Mouse (Mus musculus) adipocyte (in vitro differentiated cells): Measurements from ENCODE around the gene Thegl.
A peak's percentile ranks its signal among the peaks of the same experiment; 100 is the strongest.
"Not testable (repeated sequence)": the region's sequence is repeated elsewhere in the genome, so short reads cannot be mapped to it uniquely, and the experiment has no call there.

Source experiments
- DNase-seq: peaks from one replicate; pipeline ENCODE4 v3.0.0-alpha.2; 2016; ENCODE audit warnings: low spot score

Gene Thegl

DNA sequence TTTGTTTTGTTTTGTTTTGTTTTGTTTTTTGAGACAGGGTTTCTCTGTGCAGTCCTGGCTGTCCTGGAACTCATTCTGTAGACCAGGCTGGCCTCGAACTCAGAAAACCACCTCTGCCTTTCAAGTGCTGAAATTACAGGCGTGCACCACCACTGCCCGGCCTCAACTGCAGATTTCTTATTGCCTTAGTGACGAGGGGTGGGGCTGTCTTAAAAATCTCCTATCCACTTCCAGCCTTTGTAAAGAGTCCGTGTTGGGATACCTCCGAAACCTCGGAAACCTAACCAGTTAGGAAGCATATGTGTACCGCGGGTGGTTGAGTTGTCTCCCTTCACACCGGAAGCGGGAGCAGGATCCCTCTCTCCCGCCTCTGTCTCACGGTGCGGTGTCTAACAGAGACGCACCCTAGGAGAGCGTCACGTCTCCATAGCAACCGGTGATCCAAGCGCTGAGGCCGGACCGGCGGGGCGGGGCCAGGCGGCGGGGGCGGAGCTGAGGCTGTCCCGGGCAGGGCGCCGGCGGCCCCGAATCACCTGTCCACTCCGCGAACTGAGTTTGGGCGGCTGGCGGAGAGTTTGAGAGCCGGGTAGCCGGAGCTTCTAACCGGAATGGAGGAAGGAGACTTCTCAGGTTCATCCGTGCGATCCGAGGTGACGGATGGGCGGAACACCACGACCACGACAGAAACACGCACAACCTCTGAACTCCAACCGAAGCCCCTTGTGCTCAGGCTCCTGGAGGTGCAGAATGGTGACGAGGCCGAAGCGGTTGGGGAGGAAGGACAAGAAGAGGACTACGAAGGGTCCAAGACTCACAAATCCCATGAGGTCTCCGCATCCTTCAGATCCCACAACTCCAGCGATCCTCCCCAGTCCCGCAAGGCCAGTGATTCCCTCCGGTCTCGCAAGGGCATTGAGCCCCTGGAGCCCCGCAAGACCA is at the start of gene Thegl:
Gene Thegl (plus strand): TSS at position 480 of the 939 bp plus-strand sequence.
- no peak for DNase-seq

DNA sequence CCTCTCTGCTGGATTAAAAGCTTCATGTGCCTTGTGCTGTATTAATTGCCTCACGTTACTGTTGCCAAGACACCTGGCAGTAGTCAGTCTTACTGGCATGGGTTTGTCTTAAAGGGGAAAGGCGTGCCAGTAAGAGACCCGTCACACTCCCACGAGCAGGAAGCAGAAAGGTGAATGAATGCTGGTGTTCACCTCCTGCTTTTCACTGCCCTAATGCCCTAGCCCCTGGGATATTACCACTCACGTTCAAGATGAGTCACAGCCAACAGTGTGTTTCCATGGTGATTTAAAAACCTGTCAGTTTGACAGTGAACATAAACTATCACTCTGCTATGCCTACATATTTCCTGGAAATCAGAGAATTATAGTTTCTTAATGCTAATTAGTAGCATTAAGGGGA is 46.6 kb upstream of the Thegl start:
- DNase-seq: no peak

DNA sequence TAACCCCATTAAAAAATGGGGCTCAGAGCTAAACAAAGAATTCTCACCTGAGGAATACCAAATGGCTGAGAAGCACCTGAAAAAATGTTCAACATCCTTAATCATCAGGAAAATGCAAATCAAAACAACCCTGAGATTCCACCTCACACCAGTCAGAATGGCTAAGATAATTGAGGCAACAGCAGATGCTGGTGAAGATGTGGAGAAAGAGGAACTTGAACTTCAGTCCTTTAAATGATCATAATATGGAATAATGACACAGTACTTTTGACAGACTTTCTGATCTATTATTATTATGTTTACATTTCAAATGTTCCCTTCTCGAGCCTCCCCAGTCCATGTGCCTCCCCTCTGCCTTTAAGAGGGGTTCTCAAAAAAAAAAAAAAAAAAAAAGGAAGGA is 44.7 kb upstream of the Thegl start:
- DNase-seq: not testable (repeated sequence)

- DNase-seq: no peak
Observed at GRCm38 (mm10) chr5:76973488-76973887, 42.3 kb upstream of the Thegl start.

DNA sequence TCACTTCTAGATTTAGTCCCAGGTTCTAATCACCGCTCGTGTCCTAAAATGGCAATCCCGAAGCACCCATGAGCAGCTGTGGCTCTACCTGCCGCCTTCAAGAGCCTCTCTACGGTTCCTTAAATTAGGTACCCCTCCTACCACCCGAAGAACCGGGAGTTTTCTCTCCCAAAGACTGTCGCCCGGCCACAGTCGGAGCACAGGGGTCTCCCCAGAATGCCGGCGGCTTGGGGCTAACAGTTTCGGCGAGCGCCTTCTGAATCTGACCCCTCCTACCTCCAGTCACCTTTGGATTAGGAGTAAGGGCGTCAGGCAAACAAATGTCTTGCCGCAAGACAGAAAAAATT is 41.6 kb upstream of the Thegl start:
- no peak for DNase-seq

DNA sequence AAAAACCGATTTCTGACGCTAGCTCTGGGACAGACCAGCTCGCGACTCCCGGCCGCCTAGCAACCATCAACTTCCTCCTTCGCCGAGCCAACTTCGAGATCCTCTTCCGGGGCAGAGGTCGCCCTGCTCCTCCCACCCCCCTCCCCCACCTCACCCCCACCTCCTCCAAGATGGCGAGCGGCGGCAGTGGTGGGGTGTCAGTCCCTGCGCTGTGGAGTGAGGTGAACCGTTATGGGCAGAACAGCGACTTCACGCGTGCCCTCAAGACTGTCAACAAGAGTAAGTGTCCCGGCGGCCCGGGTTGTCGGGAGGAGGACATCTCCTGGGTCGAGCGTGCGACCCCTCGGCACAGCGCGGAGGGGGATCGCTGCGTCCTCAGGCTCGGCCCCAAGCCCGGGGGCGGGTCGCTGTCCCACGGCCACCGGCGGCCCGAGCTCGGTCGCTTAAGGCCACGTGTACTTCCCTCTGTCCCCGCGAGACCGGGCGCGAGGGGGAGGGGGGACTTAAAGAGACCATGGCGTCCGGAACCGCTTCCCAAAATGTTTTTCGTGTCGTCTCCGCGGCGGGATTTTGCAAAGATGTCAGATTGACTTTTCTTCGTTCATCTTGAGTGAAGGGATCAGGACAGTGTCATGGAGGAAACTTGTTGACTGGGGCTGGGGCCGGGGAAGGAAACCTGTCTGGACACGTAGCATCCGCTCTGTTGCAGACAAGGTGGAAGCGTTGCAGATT is 41.1 kb upstream of the Thegl start, which contains the start of gene Srp72:
Gene Srp72 (plus strand): TSS at position 130 of the 732 bp plus-strand sequence.
- peak; percentile 95 for DNase-seq

- no peak for DNase-seq
Observed at GRCm38 (mm10) chr5:76975736-76976135, 40.1 kb upstream of the Thegl start.

DNA sequence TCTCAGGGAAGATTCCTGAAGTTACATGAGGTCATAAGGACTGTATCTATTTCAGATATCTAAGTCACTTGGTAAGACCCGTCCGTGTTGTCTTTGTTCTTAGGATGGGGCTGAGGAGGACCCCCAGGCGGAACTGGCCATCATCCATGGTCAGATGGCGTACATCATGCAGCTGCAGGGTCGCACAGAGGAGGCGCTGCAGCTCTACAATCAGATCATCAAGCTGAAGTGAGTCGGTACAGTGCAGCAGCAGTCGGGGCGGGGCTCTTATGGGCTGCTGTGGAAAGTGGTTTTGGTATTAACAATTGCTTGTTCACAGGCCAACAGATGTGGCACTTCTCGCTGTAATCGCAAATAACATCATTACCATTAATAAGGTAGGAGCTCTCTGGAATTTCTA is 31.8 kb upstream of the Thegl start:
- DNase-seq: no peak

DNA sequence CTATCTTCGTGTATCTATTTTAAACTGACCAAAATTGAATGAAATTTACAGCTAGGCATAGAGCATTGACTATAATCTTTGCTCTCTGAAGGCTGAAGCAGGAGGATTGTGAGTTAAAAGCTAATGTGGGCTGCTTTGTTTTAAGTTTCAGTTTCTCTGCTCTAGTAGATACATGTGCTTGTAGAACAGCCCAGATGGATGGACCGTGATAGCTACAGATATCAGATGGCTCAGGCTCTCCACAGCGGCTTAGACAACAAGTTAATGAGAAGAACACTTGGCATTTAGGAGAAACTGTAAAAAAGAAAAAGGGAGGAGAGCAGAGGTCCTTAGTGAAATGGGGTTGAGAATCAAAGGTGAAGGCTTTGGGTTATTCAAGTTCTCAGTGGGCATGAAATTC is 25.0 kb upstream of the Thegl start:
- no peak for DNase-seq

- no peak for DNase-seq
Observed at GRCm38 (mm10) chr5:76993174-76993814, 22.5 kb upstream of the Thegl start.

GRCm38 (mm10) chr5:76998416-76998815 is 17.4 kb upstream of the Thegl start:
- DNase-seq: peak; percentile 86

- no peak for DNase-seq
Observed at GRCm38 (mm10) chr5:77001192-77001591, 14.6 kb upstream of the Thegl start.

DNA sequence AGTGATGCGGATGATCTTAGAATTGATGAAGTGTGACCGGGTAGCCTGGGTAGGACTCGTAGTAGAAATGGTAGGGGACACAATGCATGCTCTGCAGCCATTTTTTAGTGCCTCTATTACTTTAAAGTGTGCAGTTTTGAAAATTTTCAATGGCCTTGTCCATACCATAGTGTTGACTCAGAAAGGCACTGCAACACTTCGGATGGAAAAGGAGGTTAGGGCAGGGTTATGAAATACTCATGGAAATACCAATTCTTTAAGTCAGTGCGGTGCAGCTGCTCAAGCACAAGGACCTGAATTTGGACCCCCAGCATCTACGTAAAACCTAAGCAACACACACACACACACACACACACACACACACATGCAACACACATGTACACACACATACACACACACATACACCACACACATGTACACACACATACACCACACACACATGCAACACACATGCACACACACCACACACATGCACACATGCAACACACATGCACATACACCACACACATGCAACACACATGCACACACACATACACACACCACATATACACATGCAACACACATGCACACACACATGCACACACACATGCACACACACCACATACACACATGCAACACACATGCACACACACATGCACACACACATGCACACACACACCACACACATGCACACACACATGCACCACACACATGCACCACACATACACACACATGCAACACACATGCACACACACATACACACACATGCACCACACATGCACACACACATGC is 11.6 kb upstream of the Thegl start, which contains the start of gene Arl9:
Gene Arl9 (plus strand): TSS at position 5 of the 771 bp plus-strand sequence.
- no peak for DNase-seq

GRCm38 (mm10) chr5:77010352-77010751 is 5.5 kb upstream of the Thegl start:
- no peak for DNase-seq

DNA sequence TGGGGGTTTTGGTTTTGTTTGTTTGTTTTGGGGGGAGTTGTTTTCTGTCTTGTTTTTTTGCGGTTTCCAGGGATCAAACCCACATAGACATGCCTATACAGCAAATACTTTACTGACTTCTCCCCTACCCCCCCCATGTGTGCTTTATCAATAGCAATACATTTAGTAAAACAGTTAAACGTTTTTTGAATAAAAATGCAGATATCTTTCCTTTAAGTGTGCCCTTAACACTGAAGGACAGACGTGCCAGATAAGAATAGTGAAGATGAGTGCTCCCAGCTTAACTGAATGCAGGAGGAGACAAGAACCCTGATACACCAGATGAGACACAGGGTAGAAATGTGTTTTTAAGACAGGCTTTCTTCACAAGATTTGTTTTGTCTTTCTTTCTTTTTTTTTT is 4.7 kb upstream of the Thegl start:
- DNase-seq: no peak

DNA sequence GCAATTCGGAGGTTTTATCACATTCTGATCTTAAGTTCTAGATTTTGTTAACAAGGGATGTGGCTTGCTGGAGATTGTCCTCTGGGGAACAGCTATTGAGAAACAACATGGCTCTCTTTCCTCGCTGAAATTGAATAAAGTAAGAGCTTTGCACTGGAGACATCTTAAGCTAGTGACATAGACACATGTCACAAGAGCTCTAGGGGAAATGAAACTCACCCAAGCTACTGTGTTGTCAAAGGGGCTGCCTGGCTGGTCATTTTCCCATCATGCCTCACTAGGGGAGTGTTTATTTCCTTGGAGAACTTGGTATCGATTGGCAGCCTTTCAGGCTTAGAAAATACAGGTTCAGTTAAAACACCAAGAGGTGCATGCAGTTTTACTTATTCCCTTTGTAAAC is 2.7 kb upstream of the Thegl start:
- DNase-seq: peak; percentile 30

GRCm38 (mm10) chr5:77028034-77028433 is 12.2 kb downstream of the Thegl start:
- DNase-seq: no peak

GRCm38 (mm10) chr5:77029735-77030134 is 13.9 kb downstream of the Thegl start:
- peak; percentile 84 for DNase-seq

GRCm38 (mm10) chr5:77035101-77035500 is 19.3 kb downstream of the Thegl start:
- DNase-seq: not testable (repeated sequence)

GRCm38 (mm10) chr5:77038451-77038850 is 22.6 kb downstream of the Thegl start:
- no peak for DNase-seq

DNA sequence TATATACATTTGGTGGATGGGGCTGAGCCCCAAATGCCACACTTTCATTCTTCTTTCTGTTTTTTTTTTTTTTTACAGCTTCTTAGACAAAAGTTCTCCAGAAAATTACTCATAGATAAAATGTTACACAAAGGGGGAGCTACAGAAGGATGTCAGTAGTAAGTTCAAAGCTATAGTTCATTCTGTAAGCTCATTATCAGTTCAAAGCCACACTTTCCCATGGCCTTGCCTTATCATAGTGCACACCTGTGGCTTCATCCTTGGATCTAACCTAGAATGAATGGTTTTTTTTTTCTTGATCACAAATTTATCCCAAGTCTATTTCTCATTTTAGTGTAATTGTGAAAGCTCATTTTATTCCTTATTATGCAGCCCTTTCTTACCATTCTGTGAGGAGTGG is 23.6 kb downstream of the Thegl start:
- no peak for DNase-seq

DNA sequence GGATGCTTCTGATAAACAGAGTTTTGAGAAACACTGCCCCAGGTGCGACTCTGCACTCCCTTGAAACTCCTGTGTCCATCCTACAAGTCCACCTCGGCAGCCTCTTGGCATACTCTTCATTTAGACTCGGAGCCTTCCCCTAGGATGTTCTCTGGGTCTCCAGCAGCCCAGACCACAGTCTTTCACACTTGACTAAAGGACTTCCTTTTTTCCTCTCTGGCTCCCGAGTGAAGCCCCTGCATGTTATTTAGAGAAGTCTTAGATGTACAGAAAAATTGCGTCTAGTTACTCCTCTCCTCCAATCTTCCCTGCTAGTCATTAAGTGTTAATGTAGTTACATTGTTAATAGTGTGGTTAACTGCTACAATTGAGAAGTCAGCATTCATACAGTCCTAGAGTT is 28.5 kb downstream of the Thegl start:
- DNase-seq: no peak
